Mouse (Mus musculus) lung, adult 2 months (tissue): ENCODE measurements around the gene Aqp12.

Experiments
- CTCF ChIP-seq: fragments of 200-500 bp; IDR thresholded peaks from 2 replicates; pipeline ENCODE4 v1.5.1; 2011; ENCODE audit warnings: mild to moderate bottlenecking, low read length, control low read depth; ENCODE audit not compliant: insufficient read depth
- POLR2A ChIP-seq: fragments of 200-500 bp; IDR thresholded peaks from 2 replicates; pipeline ENCODE4 v1.6.1; 2011; ENCODE audit warnings: low read depth, mild to moderate bottlenecking, control low read depth, low read length, borderline replicate concordance; ENCODE audit errors: extremely low read depth

DNA sequence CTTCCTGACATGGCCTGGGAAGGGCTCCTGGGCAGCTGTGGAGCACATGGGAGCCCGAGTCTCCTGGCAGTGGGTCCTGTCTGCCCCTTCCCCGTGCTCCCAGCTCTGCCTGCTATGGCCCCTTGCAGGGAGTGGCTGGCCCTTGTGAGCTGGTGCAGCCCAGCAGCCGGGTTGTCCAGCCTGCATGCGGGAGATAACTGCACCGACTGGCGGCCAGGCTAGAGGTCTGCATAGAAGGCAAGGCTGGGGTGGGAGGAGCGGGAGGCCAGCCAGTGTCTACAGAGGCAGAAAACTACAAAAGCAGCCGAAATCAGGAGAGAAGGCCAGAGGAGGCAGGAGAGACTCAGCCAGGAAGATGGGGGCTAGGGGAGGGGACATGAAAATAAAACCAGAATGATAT is 27.9 kb downstream of the Aqp12 start:
- TF ChIP-seq POLR2A, result no peak
- TF ChIP-seq CTCF, result no peak
